Mouse (Mus musculus): Measurements from ENCODE around the gene Nxf1. TPM values are rescaled to one million over a fixed set of nuclear protein-coding genes. Genes with fewer than 3 reads are reported as not detected.
A peak's percentile ranks its signal among the peaks of the same experiment; 100 is the strongest.
"Not testable (repeated sequence)": the region's sequence is repeated elsewhere in the genome, so short reads cannot be mapped to it uniquely, and the experiment has no call there.

Gene Nxf1
- total RNA-seq, 2 experiments from 2014 or later = 61.7 to 67.6 TPM

DNA sequence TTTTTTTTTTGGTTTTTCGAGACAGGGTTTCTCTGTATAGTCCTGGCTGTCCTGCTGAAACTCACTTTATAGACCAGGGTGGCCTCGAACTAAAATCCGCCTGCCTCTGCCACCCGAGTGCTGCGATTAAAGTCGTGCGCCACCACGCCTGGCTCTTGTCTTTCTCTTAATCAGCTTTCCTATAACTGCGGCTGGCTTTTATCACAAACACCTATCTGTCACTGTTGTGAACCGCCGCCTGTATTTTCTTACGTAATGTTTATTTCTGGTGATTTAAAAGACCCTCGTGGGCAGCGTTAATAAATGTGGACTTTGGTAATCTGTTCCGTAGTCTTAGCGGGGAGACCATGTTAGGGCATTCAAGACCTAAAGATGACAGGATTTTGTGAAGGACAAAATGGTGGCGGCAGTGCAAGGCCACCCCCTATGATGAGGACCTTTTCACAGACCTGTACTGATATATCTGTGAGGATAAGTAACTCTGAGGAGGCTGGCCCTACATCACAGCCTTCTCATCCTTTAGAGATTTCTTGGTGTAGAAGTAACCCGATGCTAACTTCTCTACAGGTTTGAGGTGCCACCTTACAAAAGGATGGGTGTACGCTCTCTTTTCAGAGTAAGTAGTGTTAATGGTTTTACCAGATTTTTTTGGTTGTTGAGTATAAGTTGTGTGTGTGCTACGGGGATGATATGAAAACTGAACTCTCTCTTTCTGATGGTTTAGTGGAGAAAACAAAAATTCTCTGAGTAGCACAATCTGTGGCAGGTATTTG, 33.1 kb upstream of the Nxf1 start:
- intact Hi-C loops (cut with DNase I) = no loop called here
- DNase-seq = peak in 1 of 2 experiments; percentile 34

DNA sequence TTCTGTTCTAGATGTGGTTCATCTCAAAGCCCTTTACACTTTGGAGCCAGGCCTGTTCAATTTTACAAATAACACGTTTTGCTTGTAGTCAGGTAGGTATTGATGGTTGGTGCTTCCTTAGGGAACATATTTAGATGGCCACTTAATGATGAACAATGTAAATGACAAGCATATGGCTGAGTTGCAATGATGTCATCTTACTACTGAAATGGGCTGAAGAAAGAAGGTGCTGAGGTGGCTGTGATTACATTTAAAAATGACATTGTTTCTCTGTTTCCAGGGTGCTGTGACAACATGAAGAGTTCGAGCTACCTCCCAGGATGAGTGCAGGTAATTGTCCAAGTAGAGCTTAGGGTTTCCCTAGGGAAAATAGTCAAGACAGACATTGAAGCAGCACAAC, 32.5 kb upstream of the Nxf1 start:
- no peak for DNase-seq
- intact Hi-C loops (cut with DNase I) = no loop called here

DNA sequence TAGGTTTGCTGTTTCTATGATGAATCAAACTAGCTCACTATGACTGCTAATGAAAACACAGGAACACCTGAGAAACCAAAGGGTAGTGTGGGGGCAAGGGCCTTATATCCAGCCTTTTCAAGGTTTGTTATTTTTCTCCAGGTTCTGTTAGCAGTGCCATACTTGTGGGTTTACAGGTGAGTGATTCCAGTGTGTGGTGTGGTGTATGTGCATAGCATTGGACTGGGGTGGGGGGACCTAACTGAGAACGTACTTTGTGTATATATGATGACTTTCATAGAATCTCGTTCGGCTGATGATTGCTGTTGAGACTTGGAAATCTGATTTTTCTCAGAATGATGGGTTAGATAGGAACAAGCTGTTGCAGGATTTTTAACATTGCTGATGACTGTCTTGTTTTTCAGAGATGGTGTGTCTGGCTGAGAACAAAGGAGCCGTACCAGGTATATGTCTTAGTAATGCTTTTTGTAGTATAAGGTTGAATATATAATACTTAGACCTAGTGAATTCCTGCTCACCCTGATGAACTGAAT, 31.7 kb upstream of the Nxf1 start:
- intact Hi-C loops (cut with DNase I) = no loop called here
- no peak for DNase-seq

DNA sequence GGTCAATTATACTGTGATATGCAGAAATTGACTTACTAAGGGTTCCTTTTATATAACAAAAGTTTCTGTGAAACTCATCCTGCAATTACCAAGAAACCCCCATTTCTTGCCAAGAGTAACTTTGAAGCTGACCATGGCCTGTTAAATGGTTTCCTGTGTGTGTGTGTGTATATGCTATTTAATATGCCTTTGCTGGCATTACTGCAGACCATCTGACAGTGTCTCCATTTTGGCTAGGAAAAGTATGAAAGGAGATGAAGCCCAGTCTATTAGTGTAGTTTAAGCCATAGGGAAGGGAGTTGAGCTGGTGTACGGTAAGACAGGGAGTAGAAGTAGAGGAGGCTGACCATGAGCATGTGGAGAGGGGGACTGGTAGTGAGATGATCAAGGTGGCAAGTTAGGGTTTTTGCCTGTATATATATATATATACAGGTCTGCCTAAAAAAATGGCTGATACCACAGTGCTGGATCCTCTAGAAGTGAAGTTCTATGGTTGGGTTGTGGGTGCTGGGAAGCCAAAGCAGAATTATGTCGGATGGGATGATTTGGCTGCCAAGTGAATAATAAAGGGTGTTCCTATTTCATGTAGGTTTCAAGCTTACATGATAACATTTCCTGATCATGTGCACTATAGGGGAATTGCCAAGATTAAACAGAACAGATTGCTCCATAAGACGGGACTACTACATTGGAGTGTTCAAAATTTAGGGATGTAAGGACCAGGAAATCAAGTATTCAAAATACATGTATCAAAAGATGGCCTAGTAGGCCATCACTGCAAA, 30.1 kb upstream of the Nxf1 start:
- no peak for DNase-seq
- intact Hi-C loops (cut with DNase I) = no loop called here

DNA sequence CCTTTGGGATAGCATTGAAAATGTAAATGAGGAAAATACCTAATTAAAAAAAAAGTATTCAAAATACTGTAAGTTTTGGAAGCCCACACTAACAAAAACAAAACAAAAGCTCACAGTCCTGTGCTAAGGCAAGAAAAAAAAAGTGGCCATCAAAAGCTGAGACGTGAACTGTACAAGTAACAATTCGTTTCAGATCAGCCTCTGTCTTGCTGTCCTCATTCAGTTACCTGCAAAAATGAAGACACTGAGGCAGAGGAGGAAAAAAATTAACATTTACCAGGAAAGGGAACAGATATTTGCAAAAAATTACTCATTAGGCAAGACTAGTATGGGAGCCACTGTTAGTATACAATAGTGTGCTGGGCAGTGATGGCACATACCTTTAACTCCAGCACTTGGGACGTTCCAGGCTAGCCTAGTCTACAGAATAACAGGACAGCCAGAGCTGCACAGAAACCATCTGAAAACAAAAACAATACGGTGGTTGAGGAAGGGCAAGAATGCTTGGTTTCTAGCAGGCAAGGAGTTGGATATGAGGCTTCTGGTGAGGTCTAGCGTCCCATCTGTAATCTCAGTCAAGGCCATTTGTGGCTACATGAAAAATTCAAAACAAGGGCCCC, 29.3 kb upstream of the Nxf1 start:
- DNase-seq = no peak
- intact Hi-C loops (cut with DNase I) = no loop called here

DNA sequence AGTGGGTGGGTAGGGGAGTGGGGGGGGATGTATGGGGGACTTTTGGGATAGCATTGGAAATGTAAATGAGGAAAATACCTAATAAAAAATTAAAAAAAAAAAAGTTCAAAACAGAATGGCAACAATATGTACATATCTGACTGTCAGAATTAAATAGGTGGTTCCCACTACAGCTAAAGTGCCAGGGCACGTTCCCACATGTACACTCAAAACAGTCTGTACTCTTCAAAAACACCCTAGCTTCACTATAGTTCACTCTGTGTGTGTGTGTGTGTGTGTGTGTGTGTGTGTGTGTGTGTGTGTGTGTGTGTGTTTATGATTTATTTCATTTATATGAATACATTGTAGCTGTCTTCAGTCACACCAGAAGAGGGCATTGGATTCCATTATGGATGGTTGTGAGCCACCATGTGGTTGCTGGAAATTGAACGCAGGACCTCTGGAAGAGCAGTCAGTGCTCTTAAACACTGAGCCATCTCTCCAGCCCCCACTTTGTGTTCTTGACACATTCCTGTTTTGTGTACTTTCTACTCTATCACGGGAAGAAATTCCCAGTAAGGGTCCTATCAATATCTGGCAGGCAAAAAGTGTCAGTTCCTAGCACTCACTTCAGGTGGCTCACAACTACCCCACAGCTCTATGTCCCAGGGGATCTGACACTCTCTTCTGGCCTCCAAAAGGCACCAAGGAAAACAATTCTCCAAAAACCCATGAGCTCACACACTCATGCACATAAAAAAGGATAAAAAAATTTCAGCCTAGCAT, 28.4 kb upstream of the Nxf1 start:
- intact Hi-C loops (cut with DNase I); DNase-seq: not testable (repeated sequence)

DNA sequence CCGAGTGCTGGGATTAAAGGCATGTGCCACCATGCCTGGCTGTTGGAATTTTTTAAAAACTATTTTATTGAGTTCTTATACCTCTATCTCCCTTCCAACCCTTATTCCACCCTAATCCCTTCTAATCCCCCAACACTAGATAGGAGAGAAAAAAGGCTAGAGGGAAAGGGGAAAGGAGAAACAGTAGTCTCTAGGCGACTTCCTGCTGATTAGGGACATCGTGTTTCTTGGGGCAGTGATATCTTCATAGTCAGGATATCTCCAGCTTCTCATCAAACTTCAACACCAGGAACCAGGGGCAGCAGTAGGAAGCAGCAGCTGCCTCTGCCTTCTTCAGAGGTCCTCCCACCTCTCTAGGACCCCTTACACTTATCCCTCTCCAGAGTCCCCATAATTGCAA, 22.5 kb upstream of the Nxf1 start:
- DNase-seq = no peak
- intact Hi-C loops (cut with DNase I) = no loop called here

DNA sequence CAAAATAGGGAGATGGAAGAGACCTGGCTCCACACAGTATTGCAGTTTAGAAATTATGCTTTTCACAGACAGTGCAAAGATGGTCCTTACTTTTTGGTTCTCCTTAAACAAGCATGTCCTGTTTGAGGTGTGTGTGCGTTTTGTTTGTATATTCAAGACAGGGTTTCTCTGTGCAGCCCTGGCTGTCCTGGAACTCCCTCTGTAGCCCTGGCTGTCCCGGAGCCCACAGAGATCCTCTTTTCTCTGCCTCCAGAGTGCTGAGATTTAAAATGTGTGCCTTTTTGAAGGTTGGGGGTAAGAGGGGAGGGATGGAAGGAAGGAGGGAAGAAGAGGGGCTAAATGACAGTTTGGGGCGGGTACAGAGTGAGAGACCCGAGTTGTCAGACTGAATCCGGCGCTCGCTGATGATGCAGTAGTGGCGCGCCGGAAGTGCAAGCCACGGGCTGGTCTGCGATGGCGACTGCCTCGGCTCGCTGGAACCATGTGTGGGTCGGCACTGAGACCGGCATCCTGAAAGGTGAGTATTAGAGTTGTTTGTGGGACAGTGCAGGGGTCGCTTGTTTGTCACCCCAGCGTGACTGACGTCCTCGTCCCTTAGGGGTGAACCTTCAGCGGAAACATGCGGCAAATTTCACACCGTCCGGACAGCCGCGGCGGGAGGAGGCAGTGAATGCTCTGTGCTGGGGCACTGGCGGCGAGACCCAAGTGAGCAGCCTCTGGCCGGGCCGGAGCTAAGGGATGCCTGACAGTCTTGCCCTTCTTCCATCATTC, 21.3 kb upstream of the Nxf1 start, which contains the start of gene Wdr74:
Gene Wdr74, plus strand, starts transcription at position 439 of the 771 bp plus-strand sequence.
- intact Hi-C loops (cut with DNase I) = no loop called here
- DNase-seq = peak; percentile 94 to 97

DNA sequence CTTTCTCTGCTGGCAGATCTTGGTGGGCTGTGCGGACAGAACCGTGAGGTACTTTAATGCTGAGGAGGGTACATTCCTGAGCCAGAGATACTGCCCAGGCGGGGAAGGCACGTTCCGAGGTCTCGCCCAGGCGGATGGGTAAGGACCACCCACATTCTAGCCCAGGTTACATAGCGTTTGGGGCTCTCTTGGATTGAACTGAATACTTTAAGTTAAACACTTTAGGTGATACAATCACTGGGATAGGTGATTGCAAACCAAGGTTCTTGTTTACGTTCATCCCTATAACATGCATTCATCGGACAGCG, 20.8 kb upstream of the Nxf1 start:
- DNase-seq = no peak
- intact Hi-C loops (cut with DNase I) = no loop called here

DNA sequence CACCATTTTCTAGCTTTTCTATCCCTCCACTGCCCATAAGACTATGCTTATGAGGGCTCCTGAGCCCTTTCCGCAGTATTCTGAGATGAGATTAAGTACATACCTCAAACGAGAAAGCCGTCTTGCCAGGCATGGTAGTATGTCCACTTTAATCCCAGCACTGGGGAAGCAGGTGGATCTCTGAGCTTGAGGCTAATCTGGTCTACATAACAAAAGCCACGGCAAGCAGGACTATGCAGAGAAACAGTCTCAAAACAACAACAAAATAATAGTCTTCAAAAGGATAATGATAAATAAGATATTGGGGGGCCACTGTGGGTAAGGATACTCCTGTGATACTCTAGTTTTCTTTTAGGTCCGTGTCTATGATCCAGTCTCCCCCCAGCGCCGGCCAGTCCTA, 18.0 kb upstream of the Nxf1 start:
- intact Hi-C loops (cut with DNase I) = no loop called here
- DNase-seq = no peak

DNA sequence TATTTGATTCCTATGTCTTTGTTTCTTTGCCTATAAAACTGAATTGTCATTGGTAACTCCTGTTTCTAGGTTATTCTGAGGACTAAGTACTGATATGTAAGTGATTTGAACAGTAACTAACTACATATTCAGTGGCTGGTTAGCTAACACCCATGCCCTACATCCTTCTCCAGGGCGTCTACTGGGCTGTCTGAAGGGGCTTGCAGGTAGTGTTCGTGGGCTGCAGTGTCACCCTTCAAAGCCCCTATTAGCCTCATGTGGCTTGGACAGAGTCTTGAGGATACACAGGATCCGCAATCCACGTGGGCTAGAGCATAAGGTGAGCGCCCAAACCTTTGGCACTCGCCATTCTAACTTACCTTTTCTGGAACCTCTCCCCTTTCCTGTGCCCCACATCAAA, 17.2 kb upstream of the Nxf1 start:
- intact Hi-C loops (cut with DNase I) = no loop called here

DNA sequence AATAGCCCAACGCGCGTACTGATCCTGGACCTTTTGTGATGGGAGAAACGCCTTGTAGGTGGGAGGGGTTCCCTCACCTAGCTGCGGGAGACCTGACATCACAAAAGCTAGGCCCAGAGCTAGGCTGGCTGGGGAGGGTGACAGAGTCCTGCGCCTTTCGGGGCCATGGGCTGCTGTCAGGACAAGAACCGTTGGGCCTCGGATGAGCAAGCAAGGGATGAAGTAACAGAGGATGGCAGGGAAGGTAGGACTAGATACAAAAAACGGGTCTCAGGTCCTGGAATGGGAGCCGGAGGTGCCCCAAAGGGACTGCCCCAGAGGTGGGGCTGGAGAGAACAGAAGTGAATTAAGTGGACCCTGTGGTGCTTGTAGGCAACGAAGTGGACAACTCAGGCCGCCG, 16.3 kb upstream of the Nxf1 start, which contains the start of gene 1700092M07Rik:
Gene 1700092M07Rik, plus strand, starts transcription at position 116 of the 400 bp plus-strand sequence.
- intact Hi-C loops (cut with DNase I) = no loop called here
- DNase-seq = no peak

More for the DNA sequence above, 17.2 kb upstream of the Nxf1 start:
- DNase-seq = no peak

DNA sequence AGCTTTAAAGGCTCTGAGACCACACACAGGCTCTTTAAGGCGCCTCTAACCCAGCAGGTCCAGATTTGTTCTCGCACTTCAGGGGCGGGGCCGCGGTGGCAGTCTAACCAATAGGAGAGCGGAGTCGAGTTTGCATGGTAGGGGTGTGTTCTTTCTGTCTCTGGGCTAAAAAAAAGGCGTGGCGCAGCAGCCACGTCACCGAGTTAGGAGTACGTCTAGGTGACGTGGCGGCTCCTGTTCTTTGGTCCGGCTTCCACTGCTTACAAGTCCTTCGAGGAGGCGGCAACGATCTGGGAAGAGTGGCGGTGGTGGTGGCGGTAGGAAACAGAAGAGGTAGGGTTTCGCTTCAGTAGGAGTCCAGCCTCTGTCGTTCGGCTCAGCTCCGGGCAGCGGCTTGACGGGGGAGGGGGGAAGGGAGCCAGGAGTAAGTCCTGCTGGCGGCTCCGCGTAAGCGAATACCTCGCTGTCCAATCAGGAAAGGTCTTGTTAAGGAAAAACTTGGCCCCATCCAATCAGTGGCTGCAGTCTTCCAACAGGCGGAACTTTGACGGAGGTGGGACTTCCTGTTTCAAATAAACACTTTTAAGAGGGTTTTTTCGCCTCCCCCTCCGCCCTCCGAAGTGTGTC, 15.5 kb upstream of the Nxf1 start, which contains the start of gene Stx5a:
Gene Stx5a, plus strand, starts transcription at position 171 of the 627 bp plus-strand sequence.
- peak; percentile 97 for DNase-seq
- intact Hi-C loops (cut with DNase I) = no loop called here

DNA sequence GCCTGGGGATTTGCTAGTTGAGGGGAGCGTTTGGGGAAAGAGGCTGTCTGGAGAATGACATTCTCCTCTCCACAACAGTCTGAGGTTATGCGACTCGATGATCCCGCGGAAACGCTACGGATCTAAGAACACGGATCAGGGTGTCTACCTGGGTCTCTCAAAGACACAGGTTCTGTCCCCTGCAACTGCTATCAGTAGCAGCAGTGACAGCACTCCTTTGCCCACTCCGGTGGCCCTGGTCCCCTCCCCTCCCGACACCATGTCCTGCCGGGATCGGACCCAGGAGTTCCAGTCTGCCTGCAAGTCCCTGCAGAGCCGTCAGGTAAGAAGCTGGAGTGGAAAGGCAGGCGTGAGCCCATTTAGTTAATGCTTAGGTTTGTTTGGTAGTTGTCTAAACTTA, 14.7 kb upstream of the Nxf1 start:
- intact Hi-C loops (cut with DNase I) = no loop called here
- DNase-seq = no peak

DNA sequence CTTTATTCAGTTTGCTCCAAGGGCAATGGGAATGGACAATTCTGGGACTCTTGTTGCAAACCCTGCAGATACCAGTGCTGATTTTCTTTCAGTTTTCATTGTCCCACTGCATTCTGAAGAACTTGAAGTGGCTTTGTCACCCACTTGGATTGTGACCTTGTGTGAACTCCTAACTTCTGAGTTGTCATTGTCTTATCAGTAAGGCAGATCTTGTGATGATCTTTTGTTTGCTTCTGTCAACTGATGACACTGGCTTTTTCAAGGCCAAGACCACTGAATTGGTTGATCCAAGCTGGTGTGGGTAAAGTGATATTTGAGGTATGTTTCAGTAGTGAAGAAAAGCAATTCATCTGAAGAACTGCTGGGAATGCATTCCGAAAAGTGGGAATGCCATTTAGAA, 11.5 kb upstream of the Nxf1 start:
- intact Hi-C loops (cut with DNase I) = no loop called here
- DNase-seq = no peak

DNA sequence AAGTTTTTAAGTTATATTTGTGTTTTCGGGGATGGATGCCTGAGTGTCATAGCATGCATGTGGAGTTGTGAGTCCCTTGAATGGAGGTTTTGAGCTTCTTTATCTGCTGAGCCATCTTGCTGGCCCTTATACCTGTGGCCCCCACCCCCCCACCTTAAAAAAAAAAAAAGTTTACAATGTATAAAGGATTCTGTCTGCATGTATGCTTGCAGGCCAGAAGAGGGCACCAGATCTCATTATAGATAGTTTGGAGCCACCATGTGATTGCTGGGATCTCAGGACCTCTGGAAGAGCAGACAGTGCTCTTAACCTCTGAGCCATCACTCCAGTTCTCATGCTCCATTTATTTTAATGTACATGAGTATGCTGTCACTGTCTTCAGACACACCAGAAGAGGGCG, 9.5 kb upstream of the Nxf1 start:
- DNase-seq = no peak
- intact Hi-C loops (cut with DNase I) = no loop called here

DNA sequence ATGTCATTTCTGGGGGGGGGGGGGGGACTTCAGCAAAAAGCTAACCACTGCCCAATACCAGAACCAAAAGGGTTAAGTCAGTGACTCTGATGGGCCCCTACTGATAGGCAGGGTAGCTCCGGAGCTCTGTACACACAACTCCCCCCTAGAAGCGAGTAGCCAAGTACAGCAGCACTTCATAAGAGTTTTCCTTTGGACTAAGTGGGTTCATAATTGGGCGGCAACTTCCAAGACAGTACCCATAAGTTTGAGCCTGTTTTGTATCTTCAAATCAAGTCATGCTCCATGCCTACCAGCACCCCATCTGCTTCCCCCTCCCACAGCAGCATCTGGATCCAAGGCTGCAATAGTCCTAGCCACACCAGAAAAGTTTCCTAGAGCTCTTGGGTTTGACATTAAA, 1.2 kb upstream of the Nxf1 start:
- intact Hi-C loops (cut with DNase I) = loop anchor here (5.0 kb wide), 1 partner anchor 47 kb away; the partner anchor contains the start of gene Zbtb3
- DNase-seq = no peak

DNA sequence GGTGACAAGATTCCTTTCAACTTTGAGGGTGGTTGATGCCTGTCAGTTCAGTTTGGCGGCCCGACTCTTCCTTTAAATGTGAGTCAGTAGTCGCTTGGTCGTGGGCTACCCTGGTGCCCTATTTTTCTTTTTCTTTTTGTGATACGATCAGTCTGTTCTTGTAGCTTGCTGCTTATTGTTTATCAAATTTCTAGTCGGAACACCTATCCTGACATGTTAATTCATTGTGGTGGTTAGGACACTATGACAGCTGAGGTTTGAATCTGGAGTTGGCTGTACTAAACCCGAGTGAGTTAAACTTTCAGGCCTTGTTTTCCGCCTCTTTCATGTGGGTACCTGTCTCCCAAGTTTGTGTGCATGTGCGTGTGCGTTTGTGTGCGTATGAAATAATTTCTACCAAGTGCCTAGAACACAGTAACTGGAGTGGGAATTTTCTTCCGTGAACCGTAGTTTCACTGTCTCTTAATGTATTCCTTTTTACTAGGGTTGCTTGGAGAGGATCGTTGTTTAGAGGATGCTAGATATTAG, 662 bp downstream of the Nxf1 start:
- intact Hi-C loops (cut with DNase I) = loop anchor here (5.0 kb wide), 1 partner anchor 45 kb away; the partner anchor contains the start of gene Zbtb3
- no peak for DNase-seq

DNA sequence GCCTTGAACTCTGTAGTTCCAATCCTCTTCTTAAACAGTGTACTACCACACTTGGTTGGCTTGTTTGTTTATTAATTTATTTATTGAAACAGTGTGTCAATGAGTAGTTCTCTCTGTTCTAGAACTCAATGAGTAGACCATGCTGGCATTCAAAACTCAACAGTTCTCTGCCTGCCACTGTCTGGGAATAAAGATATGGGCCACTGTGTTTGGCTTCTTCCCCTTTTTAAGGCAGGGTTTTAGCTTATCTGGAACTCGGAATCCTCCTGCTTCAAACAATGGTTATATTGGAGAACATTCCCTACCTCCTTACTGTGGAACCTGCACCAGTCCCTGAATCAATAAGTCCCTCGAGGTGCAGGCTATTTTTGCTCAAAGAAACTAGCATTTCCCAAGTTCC, 2.0 kb downstream of the Nxf1 start:
- no peak for DNase-seq
- intact Hi-C loops (cut with DNase I) = loop anchor here (5.0 kb wide), 1 partner anchor 43 kb away; the partner anchor contains the start of gene Zbtb3
